Mouse (Mus musculus) liver, embryonic 14.5 days (tissue): ENCODE results near the gene Myh8. TPM values are rescaled to one million over a fixed set of nuclear protein-coding genes. Genes with fewer than 3 reads are reported as not detected.

Source experiments
- ATAC-seq: fragments of 200-750 bp; cut with Nextera tagmentation; 2 replicates; pipeline ENCODE4 v1.8.0; 2017; ENCODE audit warnings: moderate number of reproducible peaks, mild to moderate bottlenecking, moderate library complexity; ENCODE audit not compliant: insufficient read depth
- DNase-seq, 3 experiments: peaks; one replicate each; pipeline ENCODE4 v3.0.0-alpha.2; 2012 to 2013; ENCODE audit warnings: low read depth in 3 of 3, low spot score in 3 of 3
- H3K27ac ChIP-seq: fragments of 300-500 bp; sonication (generic); 2 replicates; pipeline ENCODE4 v1.5.1; 2014; ENCODE audit warnings: moderate library complexity, mild to moderate bottlenecking, control low read depth, inconsistent platforms
- H3K27me3 ChIP-seq: fragments of 300-500 bp; sonication (generic); 2 replicates; pipeline ENCODE4 v1.6.1; 2014; ENCODE audit warnings: mild to moderate bottlenecking, low read length, moderate library complexity; ENCODE audit not compliant: control insufficient read depth, insufficient read depth
- H3K36me3 ChIP-seq: fragments of 300-500 bp; sonication (generic); replicated peaks from 2 replicates; pipeline ENCODE4 v1.6.1; 2014; ENCODE audit warnings: low read depth; ENCODE audit not compliant: control insufficient read depth, insufficient read depth
- H3K4me1 ChIP-seq, 2 experiments: fragments of 200-500 bp in 1 of 2; fragments of 300-500 bp in 1 of 2; sonication (generic) in 1 of 2; replicated peaks; 2 replicates each; pipeline ENCODE4 v1.6.1; 2012 to 2014; ENCODE audit warnings: antibody characterized with exemption in 1 of 2, inconsistent platforms in 1 of 2, low read length in 1 of 2; ENCODE audit not compliant: control insufficient read depth in 2 of 2, insufficient read depth in 2 of 2
- H3K4me2 ChIP-seq: fragments of 300-500 bp; sonication (generic); 2 replicates; pipeline ENCODE4 v1.6.1; 2014; ENCODE audit warnings: low read depth, mild to moderate bottlenecking, control low read depth, moderate library complexity
- H3K4me3 ChIP-seq, 2 experiments: fragments of 200-500 bp in 1 of 2; fragments of 300-500 bp in 1 of 2; sonication (generic) in 1 of 2; 2 replicates each; pipeline ENCODE4 v1.5.1; 2012 to 2014; ENCODE audit warnings: low read depth in 2 of 2, low read length in 2 of 2, mild to moderate bottlenecking in 2 of 2, control low read depth in 1 of 2, inconsistent platforms in 1 of 2, moderate library complexity in 1 of 2; ENCODE audit not compliant: insufficient read depth in 1 of 2
- H3K9ac ChIP-seq: fragments of 300-500 bp; sonication (generic); replicated peaks from 2 replicates; pipeline ENCODE4 v1.6.1; 2014; ENCODE audit warnings: mild to moderate bottlenecking, control low read depth, moderate library complexity
- H3K9me3 ChIP-seq: fragments of 300-500 bp; sonication (generic); 2 replicates; pipeline ENCODE4 v1.6.1; 2016; ENCODE audit warnings: low read length, mixed read lengths; ENCODE audit not compliant: control insufficient read depth
- CTCF ChIP-seq: IDR thresholded peaks from 2 replicates; pipeline ENCODE4 v1.5.1; 2016; ENCODE audit warnings: antibody characterized with exemption, low read depth, control low read depth
- EP300 ChIP-seq: IDR thresholded peaks from 2 replicates; pipeline ENCODE4 v1.6.1; 2016; ENCODE audit warnings: antibody characterized with exemption, low read depth
- WGBS: fragments of 180-500 bp; shearing (Covaris S2); extraction: QIAGEN DNeasy Blood & Tissue Kit; methylation state at CpG from one replicate; pipeline ENCODE4 v1.1.7; 2014; ENCODE audit not compliant: insufficient replicate concordance; 5-methylcytosine and 5-hydroxymethylcytosine counted together
- polyA plus RNA-seq, 2 experiments: library from polyadenylated mRNA; depleted of rRNA in 1 of 2; stranded (reverse) in 1 of 2; unstranded in 1 of 2; fragments of >200 nt; fragmentation: Nextera tagmentation in 1 of 2; extraction: Ambion mirVana in 1 of 2; gene quantifications; 2 replicates each; pipeline versions ENCODE4 v1.2.1 to v1.2.3; 2012 to 2014

Myh8 gene
- polyA plus RNA-seq, 2 experiments = 0.02 to 0.03 TPM

DNA sequence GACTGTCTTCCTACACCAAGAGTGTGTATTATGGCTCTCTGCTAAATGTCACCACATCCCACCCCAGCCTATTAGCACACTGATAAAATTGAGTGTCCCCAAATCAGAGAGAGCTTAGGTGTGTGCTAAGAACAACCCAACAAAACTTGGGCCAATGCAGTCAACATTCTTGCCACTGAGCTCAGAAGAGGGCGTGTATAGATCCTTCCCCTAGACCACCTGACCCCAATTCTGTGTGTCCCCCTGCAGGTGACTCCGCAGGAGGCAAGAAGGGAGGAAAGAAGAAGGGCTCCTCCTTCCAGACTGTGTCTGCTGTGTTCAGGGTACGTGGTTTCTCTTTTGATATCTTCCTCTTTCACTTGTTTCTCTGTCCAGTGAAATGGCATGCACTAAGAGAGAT is 67.6 kb downstream of the Myh8 start:
- H3K4me1 ChIP-seq = no peaks in the 10 kb centered on the region
- no peak for DNase-seq
- H3K4me3 ChIP-seq = no peak overlapping the region
- H3K36me3 ChIP-seq = no peaks in the 10 kb centered on the region
- 29% methylated on average over 3 of the region's 3 CpGs for WGBS
- TF ChIP-seq CTCF (no peak), EP300 (no peak)
- no peaks in the 10 kb centered on the region for H3K9me3 ChIP-seq
- ATAC-seq = no peak
- H3K27ac ChIP-seq = no peak overlapping the region
- H3K9ac ChIP-seq = no peak overlapping the region
- H3K27me3 ChIP-seq = no peaks in the 10 kb centered on the region
- no peak overlapping the region for H3K4me2 ChIP-seq

DNA sequence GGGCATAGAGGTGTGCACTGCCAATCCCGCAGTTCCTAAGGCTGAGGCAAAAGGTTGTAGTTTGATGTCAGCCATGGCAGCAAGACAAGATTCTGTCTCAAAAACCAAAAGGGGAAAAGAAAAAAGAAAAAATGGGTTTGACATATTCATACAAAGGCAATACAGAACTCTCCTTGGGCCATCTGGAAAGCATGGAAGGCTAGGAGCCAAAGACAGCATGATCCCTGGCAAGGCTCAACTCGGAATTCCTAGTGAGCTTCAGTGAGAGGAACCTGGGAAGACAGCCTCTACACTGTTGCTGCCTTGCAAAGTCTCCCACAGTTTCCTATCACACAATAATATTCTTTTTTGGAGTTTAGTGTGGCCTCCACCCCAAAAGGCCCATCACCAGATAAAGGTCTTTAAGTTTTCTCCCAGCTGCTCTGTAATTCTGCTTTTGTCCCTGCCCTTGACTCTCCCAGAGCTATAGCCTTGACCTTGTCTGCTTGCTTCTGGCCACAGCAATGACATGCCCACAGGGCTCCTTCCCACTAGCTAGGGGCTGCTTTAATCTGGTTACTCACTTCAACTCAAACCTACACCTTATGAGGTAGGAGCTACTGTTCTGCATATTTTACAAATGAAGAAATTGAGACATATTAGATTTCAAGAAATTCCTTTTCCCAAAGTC is 68.4 kb downstream of the Myh8 start:
- no peaks in the 10 kb centered on the region for H3K27me3 ChIP-seq
- no peak overlapping the region for H3K9ac ChIP-seq
- ATAC-seq (no peak), DNase-seq (no peak)
- H3K36me3 ChIP-seq = no peaks in the 10 kb centered on the region
- no peak for TF ChIP-seq CTCF
- no peak for TF ChIP-seq EP300
- H3K4me1 ChIP-seq = no peaks in the 10 kb centered on the region
- 33% methylated on average over 2 of the region's 2 CpGs for whole genome bisulfite sequencing
- H3K4me2 ChIP-seq = no peak overlapping the region
- no peak overlapping the region for H3K4me3 ChIP-seq
- H3K9me3 ChIP-seq = no peaks in the 10 kb centered on the region
- H3K27ac ChIP-seq = no peak overlapping the region

DNA sequence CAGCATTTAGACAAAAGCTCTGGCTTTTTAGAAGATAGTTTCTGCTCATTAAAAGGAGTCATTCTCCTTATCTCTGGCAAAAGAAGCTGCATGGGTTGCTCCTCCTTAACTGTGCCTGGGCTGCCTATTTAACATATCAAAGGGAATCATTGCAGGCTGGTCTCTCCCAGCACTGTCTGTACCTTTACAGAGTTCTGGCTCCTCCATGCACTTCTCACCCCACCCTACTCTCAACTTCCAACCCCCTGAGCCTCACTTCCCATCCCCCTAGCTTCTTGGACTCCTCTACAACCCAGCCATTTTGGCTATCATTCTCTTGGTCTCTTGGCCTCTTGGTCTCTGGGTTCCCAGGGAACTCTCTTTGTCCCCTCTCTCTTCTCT is 68.9 kb downstream of the Myh8 start:
- no peak for TF ChIP-seq CTCF
- TF ChIP-seq EP300 = no peak
- H3K4me2 ChIP-seq = no peak overlapping the region

DNA sequence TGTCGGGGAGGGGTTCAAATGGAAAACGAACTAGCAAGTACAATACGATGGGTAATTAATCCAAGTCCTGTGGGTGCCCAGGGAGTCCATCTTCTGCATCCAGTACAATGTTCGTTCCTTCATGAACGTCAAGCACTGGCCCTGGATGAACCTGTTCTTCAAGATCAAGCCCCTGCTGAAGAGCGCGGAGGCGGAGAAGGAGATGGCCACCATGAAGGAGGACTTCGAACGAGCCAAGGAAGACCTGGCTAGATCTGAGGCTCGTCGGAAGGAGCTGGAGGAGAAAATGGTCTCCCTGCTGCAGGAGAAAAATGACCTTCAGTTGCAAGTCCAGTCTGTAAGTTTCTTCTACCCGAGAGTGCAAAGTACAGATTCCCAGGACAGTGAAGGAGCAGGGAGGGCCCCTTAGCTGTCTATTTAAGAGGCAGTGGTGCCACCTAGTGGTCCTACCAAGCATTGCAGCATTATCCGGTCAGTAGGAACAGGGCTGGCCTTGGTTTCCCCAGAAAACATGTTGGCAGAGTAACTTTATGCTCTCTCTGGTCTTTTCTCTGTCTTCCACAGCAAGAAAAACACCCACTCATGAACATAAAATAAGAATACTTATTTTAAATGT is 73.3 kb downstream of the Myh8 start:
- H3K4me1 ChIP-seq = no peaks in the 10 kb centered on the region
- no peak overlapping the region for H3K4me2 ChIP-seq
- no peaks in the 10 kb centered on the region for H3K27me3 ChIP-seq
- no peak overlapping the region for H3K27ac ChIP-seq
- ATAC-seq (no peak), DNase-seq (peak; percentile 4 to 26 (median 14))
- H3K4me3 ChIP-seq = no peak overlapping the region
- 45% methylated on average over 14 of the region's 14 CpGs for WGBS
- TF ChIP-seq CTCF = peak; percentile 88
- no peak for TF ChIP-seq EP300
- no peaks in the 10 kb centered on the region for H3K36me3 ChIP-seq
- H3K9me3 ChIP-seq = no peaks in the 10 kb centered on the region
- H3K9ac ChIP-seq = no peak overlapping the region

More for the DNA sequence above, 68.9 kb downstream of the Myh8 start:
- no peak for ATAC-seq
- Histone ChIP-seq H3K4me3 (no peak overlapping the region), H3K36me3 (no peaks in the 10 kb centered on the region), H3K4me1 (no peaks in the 10 kb centered on the region), H3K9ac (no peak overlapping the region), H3K27ac (no peak overlapping the region), H3K27me3 (no peaks in the 10 kb centered on the region), H3K9me3 (no peaks in the 10 kb centered on the region)
- DNase-seq = no peak

DNA sequence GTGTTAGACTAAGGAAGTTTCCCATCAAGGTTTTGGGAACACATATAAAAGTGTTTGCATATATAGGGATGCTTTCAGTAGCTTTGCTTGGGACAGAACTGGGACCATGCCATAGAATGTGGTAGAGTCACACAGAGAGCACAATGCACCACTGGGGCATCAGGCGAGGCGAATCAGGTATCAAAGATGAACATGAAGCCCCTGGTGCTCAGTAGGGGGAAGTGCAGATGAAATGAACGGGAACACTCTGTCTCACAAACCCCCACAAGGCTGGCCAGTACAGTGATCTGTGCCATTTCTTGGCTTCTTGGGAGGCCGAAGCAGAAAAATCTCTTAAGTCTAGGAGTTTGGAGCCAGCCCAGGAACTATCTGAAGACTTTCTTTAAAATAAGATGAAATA is 76.1 kb downstream of the Myh8 start:
- H3K27me3 ChIP-seq = no peaks in the 10 kb centered on the region
- no peaks in the 10 kb centered on the region for H3K36me3 ChIP-seq
- no peaks in the 10 kb centered on the region for H3K9me3 ChIP-seq
- DNase-seq (no peak), ATAC-seq (no peak)
- no peak overlapping the region for H3K27ac ChIP-seq
- no peak overlapping the region for H3K4me3 ChIP-seq
- WGBS = 40% methylated on average over 4 of the region's 4 CpGs
- no peaks in the 10 kb centered on the region for H3K4me1 ChIP-seq
- TF ChIP-seq EP300 (no peak), CTCF (peak; percentile 10; the same call in 1 of the 2 replicates)
- H3K9ac ChIP-seq = no peak overlapping the region
- H3K4me2 ChIP-seq = no peak overlapping the region
